Mouse (Mus musculus): ENCODE measurements at regions not wholly inside any gene's neighbourhood (a gene's known extent, or its start where the extent isn't known, plus 50 kb on each side); places are given as distances from the start of the nearest gene placed in this dataset.

DNA sequence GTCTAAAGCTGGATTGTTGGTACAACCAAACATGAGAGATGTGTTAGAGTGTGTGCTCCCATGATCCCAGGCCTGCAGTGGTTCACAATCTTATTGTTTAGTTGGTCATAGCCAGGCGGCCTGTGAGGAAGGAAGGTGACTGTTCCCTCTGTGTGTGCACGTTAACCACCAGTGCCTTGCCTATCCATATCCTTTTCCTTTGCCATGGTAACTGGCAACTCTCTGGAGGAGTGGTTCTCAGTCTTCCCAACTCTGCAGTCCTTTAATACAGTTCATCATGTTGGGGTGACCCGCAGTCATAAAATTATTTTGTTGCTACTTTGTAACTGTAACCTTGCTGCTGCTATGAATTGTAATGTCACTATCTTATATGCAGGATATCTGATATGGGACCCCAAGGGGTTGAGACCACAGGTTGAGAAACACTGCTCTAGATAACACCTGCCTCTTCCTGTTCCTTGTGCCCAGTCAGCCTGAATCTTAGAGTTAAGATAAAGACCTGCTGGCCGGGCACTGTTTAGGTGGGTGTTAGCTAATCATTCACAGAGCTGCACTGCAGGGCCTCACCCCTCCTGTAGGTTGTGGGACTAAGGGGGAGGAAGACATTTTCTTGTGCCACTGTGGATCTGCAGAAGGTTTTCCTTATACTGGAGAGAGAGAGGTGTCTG, 57.0 kb upstream of the Medag start:
- peak; percentile 86 for TF ChIP-seq TAL1 (IDR thresholded peaks at IDR 0.05; ENCODE audit: low read length)
- no peak for TF ChIP-seq CHD1 (IDR thresholded peaks at IDR 0.05; ENCODE audit: low read depth, low read length)
- TF ChIP-seq UBTF (IDR thresholded peaks at IDR 0.05; ENCODE audit: borderline replicate concordance, insufficient read depth, low read depth, low read length): no peak
- TF ChIP-seq CTCF (IDR thresholded peaks at IDR 0.05 in 2 of 3, conservative IDR thresholded peaks at IDR 0.05 in 1 of 3; ENCODE audit: control insufficient read depth in 1 of 3, insufficient read depth in 1 of 3, low read depth in 2 of 3, low read length in 3 of 3, poor library complexity in 1 of 3, severe bottlenecking in 1 of 3): no peak
- TF ChIP-seq GATA1 (IDR thresholded peaks at IDR 0.05; ENCODE audit: low read depth, low read length): peak; percentile 100
- peak in 1 of 2 experiments; percentile 40; a peak in 1 of 4 replicates for TF ChIP-seq POLR2A (IDR thresholded peaks at IDR 0.05; ENCODE audit: control insufficient read depth in 1 of 2, insufficient read depth in 1 of 2, low read depth in 1 of 2, low read length in 2 of 2, poor library complexity in 1 of 2)
- no peak for TF ChIP-seq POLR2AphosphoS5 (IDR thresholded peaks at IDR 0.05; ENCODE audit: borderline replicate concordance, low read depth, low read length)
- TF ChIP-seq TCF12 (IDR thresholded peaks at IDR 0.05; ENCODE audit: low read depth, low read length): peak; percentile 99
- TF ChIP-seq TBP (IDR thresholded peaks at IDR 0.05; ENCODE audit: low read depth, low read length): peak; percentile 56
